Mouse (Mus musculus): Measurements from ENCODE around the gene Rhou.

DNA sequence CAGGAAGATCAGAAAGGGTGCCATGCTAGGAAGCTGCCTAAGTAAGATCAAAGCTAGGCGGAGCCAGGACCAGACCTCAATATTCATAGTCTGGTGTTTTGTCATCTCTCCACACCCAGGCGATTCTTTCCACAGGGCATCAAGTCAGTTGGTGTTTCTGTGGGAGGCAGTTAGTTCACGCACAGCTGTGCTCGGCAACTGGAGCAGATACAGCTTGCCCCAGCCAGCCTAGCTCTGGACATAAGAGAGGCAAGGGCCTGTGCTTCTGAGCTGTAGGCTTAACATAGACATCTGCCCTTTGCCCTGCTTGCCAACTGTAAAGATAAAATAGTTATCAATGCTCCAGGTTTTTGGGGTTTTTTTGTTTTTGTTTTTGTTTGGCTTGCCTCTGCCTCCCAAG, 21.5 kb upstream of the Rhou start:
- TF ChIP-seq CTCF (IDR thresholded peaks at IDR 0.05; ENCODE audit: low read depth) = no peak
- TF ChIP-seq EP300 (IDR thresholded peaks at IDR 0.05; ENCODE audit: low read depth) = no peak
